Mouse (Mus musculus) lung, adult 18-20 months (tissue): ENCODE results near the gene Slco4c1.

Experiments
- DNase-seq, 2 experiments: peaks; one replicate each; pipeline ENCODE4 v3.0.0; 2022; ENCODE audit warnings: mixed read lengths in 2 of 2

Gene Slco4c1

DNA sequence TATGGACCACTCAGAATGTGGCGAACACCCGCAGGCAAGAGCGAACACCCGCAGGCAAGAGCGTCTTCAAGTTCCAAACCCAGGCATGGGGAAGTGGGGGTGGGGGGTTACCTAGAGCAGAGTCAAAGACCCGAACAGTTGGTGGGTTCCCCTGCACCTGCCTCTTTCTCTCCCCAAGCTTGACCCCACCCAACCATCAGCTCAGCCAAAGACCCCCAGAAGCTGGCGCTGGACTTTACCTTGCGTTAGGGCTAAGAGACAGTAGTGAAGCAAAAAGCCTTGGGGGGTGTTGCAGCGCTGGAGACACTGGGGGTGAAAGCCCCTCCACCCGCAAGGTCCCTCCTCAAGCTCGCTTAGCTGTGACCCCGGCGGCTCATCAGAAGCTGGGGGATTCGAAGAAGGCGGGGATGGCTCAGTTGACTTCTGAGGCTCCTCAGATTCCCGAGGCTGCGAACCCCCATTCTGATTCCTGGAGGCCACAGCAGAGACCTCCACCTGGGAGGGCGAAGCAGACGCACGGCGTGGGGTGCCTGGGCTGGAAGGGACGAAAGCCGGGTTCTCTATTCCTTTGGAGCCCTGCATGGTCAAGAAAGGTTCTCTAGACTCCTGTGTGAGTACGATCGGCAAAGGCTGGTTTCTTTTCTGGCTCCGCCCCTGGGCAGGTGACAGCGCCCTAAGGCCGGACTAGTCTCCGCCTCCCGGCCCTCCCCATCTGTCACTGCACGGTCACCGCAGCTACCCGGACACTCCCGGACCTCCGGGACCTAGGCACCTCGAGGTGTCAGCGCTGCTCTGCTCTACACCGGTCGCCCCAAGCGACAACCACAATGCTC lies at the start of gene Slco4c1:
Gene Slco4c1, minus strand, starts transcription at position 644 of the 833 bp plus-strand sequence.
- DNase-seq, result peak; percentile 84 to 86

DNA sequence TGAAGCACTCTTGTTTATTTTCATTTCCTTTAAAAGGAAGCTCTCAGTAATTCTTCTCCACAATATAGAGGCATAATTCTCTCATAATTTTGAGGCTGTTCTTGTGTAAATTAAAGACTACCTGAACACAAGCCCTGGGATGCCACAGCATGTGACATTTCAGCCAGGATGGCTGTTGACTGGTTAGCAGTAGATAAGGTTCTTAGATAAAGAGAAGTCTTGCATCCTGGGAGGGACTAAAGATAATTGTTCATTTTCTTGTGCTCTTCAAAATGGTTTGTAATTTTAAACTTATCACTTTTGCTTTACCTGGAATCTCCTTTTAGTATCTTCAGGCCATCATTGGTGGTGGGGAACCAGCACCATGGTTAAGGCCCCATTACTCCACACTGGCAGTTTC lies 45.4 kb upstream of the Slco4c1 start:
- DNase-seq, result no peak

GRCm38 (mm10) chr1:96883788-96884187 lies 11.8 kb upstream of the Slco4c1 start:
- DNase-seq, result no peak

DNA sequence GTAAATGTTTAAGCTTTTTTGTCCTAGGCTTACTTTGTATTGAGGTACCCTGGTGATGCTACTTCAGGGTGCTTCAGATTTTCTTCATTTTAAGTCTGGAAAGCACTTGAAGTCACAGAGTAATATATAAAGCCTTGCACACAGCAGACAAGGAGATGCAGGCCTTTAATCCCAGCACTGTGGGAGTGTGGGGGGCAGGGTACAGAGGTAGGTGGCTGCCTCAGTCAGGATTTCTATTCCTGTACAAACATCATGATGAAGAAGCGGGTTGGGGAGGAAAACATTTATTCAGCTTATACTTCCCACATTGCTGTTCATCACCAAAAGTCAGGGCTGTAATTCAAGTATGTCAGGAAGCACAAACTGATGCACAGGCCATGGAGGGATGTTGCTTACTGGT lies 6.6 kb upstream of the Slco4c1 start:
- no peak for DNase-seq

- DNase-seq, result no peak
Measured at GRCm38 (mm10) chr1:96876076-96876475, 4.1 kb upstream of the Slco4c1 start.

- DNase-seq, result no peak
Measured at GRCm38 (mm10) chr1:96874636-96875035, 2.7 kb upstream of the Slco4c1 start.

GRCm38 (mm10) chr1:96872361-96872693 lies 356 bp upstream of the Slco4c1 start:
- DNase-seq, result no peak

- DNase-seq, result no peak
Measured at GRCm38 (mm10) chr1:96870764-96871307, 1.1 kb downstream of the Slco4c1 start.

- DNase-seq, result peak in 1 of 2 experiments; percentile 37
Measured at GRCm38 (mm10) chr1:96868722-96869121, 3.2 kb downstream of the Slco4c1 start.

DNA sequence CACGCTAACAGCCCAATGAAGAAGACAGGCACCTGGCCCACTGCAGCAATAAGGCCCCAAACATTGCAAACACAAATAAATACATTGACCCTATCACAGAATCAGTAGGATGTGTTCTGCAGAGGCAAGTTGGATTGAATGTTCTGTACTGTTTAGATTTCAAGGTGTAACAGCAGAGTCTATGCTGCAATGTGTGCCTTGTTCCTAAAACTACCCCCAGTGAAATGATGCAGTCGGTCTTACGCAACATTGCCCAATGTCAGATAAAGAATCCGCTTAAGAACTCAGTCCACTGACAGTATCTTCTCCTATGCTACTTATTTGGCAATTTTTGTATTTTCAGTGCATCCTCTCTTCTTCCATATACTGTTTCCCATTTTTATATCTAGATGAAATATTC lies 6.0 kb downstream of the Slco4c1 start:
- no peak for DNase-seq

DNA sequence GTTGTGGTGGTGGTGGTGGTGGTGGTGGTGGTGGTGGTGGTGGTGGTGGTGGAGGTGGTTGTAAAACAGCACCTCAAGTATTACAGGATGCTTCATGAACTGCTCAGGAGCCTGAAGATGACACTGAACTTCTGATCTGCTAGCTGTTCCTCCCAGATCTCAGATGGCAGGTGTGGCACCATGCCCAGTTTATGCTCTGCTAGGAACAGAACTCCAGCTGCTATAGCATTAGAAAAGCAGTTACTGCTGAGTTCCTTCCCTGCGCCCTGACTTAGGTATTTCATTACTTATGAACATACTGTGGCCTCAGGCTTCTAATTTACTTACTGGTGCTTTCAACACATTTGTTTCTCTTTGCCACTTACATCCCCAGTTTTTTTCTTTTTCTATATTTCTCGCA lies 7.9 kb downstream of the Slco4c1 start:
- DNase-seq, result no peak

DNA sequence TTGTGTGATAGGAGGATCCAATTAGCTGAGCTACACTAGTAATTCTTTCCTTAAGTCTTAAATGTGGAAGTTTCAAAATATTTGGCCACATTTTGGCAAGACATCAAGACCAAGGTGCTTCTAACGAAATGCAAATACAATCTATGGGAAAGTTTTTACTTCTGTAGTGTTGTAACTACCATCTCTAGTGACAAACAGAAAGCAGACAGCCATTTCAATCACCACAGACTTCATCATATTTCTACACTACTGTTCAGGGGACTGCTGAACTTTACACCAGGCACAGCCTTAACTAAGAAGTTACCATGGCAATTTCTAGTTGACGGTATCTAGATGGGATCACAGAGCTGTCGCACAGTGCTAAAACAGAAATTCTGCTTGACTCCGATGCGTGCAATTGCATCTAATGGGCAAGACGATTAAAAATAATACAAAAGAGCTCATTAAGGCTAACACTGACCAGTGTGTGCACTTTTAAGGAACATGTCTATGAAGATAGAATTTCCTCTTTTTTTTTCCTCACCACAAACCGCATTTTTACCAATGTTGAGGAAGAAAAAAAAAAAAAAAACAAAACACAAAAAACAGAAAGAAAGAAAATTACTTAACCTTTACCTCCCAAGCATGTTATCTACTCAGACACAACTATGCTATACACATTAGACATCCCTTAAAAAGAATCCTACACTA lies 11.8 kb downstream of the Slco4c1 start:
- no peak for DNase-seq

DNA sequence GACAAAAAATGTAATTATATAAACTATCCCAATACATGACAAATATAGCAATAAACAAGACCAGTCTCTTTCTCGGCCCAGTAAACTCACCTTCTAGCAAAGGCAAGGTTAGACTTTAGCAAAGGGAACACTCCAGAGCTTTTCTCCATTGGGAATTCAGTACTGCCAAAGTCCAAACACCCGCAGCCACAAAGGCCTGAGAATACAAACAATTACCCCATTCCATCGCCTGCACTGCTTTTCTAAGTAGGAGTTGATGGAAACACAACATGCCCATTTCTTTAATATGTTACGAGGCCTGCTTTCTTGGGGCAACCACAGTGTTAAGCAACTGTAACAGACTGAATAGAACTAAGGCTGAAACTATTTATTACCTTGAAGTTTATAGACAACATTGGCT lies 18.4 kb downstream of the Slco4c1 start:
- no peak for DNase-seq

DNA sequence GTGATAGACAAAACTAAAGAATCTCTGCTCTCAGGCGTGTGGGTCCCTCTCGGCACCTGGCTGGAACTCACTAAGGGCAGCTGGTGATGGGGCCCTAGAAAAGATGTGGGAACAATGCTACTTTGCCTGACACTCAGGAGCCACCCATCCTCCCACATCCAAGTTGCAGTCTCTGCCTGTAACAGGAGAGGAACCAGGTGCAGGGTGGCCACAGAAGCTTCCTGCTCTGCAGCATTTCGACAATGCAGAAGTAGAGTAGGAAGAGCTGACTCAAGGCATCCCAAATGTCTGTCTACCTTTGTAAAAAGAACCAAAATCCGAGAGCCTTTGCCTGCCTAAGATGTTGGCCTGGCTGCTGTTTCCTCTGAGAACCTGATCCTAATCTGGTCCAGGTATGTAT lies 22.9 kb downstream of the Slco4c1 start:
- DNase-seq, result no peak

DNA sequence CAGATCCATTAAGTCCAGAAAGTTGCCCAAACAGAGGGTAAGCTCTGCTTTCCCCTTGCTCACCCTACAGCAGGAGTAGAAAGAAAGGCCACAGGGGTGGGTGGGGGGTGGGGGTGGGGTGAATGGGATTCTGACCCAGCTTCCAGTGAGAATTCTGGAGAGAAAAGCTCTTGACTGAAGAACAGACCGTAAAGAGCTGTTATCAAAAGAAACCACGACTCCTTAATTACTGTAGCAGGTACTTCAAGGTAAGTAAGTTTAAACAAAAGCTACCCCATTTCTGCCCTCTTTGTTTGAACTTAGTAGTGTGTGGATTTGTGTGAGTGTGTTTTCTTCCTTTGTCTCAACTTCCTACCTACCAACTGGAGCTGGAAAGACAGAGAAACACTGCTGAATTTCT lies 23.4 kb downstream of the Slco4c1 start:
- no peak for DNase-seq

DNA sequence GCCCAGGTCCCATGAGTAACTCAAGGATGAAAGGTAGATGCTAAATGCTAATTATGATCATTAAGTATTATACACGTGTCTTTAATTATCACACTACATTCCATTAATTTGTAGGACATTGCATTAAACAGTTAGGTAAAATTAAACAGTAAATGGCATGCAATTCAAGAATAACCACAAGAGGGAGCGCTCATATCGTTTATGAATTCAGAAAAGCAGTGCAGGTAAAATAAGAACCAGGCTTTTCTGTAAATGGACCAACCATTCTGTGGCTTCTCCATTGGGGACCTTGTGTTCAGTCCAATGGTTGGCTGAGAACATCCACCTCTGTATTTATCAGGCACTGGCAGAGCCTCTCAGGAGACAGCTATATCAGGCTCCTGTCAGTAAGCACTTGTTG lies 25.2 kb downstream of the Slco4c1 start:
- DNase-seq, result no peak

DNA sequence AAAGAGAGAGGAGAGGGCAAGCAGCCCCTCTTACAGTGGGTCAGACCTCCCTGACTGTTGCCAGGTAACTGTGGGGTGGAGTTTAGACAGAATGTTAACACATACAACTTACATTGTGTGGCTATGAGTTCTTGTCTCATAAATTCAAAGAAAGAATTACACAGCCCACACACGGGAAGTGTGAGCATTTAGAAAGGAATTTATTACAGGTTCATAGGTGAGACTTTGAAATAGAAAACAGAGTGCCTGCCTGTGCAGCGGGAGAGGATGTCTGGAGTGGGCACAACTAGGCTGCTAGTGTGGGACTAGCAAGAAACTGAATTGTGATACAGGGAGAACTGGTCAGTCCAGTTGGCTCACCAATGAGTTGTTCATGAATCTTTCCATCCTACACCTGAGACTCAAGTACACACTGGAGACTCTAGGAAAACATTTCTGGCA lies 66.7 kb downstream of the Slco4c1 start:
- peak; percentile 65 to 81 for DNase-seq

DNA sequence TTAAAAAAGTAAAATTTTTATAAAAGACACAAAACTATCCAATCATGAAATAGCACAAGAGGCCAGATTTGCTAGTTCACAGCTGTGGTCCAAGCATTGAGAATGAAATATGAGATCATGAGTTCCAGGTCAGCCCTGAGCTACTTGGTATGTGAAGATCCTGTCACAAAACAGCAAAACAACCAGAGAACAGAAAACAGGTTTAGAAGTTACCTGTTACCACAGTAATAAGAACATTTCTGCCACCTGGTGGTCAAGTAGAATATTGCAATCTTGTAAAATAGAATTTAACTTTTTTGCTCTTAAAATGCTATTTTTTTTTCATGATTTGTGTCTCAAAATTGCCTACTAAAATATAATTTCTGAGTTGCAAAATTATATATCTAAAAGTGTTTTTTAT lies 70.4 kb downstream of the Slco4c1 start:
- no peak for DNase-seq

GRCm38 (mm10) chr1:96794690-96795089 lies 77.3 kb downstream of the Slco4c1 start:
- no peak for DNase-seq

GRCm38 (mm10) chr1:96794290-96794689 lies 77.7 kb downstream of the Slco4c1 start:
- DNase-seq, result no peak

DNA sequence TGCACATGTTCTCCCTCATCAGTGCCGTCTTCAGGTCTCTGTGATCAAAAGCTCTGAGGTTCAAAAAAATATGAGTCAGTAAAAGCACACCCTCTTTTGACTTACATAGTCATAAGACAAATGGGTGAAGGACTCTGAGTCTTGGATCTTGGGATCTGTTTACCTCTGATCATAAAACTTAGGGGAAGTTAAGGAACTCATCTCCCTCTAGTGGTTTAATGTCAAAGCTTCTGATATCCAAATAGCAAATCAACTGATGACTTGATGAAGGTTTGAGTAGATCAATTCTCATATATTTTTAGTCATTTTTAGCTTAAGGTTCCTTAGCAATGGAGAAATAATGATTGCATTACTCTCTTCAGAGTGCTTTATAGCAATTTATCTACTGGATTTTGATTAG lies 82.7 kb downstream of the Slco4c1 start:
- no peak for DNase-seq

- no peak for DNase-seq
Measured at GRCm38 (mm10) chr1:96774174-96774573, 97.8 kb downstream of the Slco4c1 start.

DNA sequence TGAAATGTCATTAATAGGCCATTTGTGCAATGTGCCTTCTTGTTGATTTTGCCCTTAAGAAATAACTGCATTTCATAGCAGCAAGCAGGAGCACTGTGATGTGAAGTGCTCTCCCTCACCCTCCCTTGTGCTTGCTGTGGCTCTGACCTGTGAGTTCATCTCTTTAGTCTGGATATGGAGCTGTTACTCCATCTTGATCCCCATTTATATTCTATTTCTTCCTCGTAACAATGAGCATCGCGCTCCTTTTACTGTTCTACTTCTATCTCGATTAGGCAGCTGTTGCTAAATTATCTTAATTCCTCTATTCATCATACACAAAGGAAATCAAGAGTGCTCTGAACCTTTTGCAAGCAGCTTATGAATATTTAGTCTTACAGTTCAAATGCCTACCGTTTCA lies 98.3 kb downstream of the Slco4c1 start:
- no peak for DNase-seq

GRCm38 (mm10) chr1:96770283-96770682 lies 101.7 kb downstream of the Slco4c1 start:
- no peak for DNase-seq
